Mouse (Mus musculus) liver, embryonic 13.5 days (tissue): ENCODE measurements around the gene Mroh2b. TPM values are rescaled to one million over a fixed set of nuclear protein-coding genes. Genes with fewer than 3 reads are reported as not detected.

ENCODE experiments used
- ATAC-seq: fragments of 200-750 bp; cut with Nextera tagmentation; 2 replicates; pipeline ENCODE4 v1.8.0; 2017; ENCODE audit warnings: low read depth, mild to moderate bottlenecking, moderate number of reproducible peaks, moderate library complexity
- DNase-seq: peaks from one replicate; pipeline ENCODE4 v3.0.0; 2022
- H3K27ac ChIP-seq: fragments of 300-500 bp; sonication (generic); 2 replicates; pipeline ENCODE4 v1.5.1; 2015; ENCODE audit warnings: moderate library complexity, mild to moderate bottlenecking, inconsistent platforms
- H3K27me3 ChIP-seq: fragments of 300-500 bp; sonication (generic); 2 replicates; pipeline ENCODE4 v1.6.1; 2015; ENCODE audit warnings: mild to moderate bottlenecking, inconsistent platforms
- H3K36me3 ChIP-seq: fragments of 300-500 bp; sonication (generic); 2 replicates; pipeline ENCODE4 v1.6.1; 2015; ENCODE audit warnings: mild to moderate bottlenecking, inconsistent platforms
- H3K4me1 ChIP-seq: fragments of 300-500 bp; sonication (generic); replicated peaks from 2 replicates; pipeline ENCODE4 v1.6.1; 2015; ENCODE audit warnings: inconsistent platforms
- H3K4me2 ChIP-seq: fragments of 300-500 bp; sonication (generic); 2 replicates; pipeline ENCODE4 v1.6.1; 2015; ENCODE audit warnings: inconsistent platforms, mild to moderate bottlenecking, moderate library complexity
- H3K4me3 ChIP-seq: fragments of 300-500 bp; sonication (generic); replicated peaks from 2 replicates; pipeline ENCODE4 v1.5.1; 2015; ENCODE audit warnings: mild to moderate bottlenecking, inconsistent platforms
- H3K9ac ChIP-seq: fragments of 300-500 bp; sonication (generic); 2 replicates; pipeline ENCODE4 v1.6.1; 2015; ENCODE audit warnings: mild to moderate bottlenecking, inconsistent platforms
- H3K9me3 ChIP-seq: fragments of 300-500 bp; sonication (generic); replicated peaks from 2 replicates; pipeline ENCODE4 v1.6.1; 2016; ENCODE audit warnings: inconsistent platforms
- WGBS: fragments of 180-500 bp; shearing (Covaris S2); methylation state at CpG from one replicate; pipeline ENCODE4 v1.1.7; 2015; ENCODE audit not compliant: insufficient replicate concordance; 5-methylcytosine and 5-hydroxymethylcytosine counted together
- polyA plus RNA-seq: library from polyadenylated mRNA; unstranded; fragments of >200 nt; fragmentation: Nextera tagmentation; extraction: Ambion mirVana; gene quantifications from 2 replicates; pipeline ENCODE4 v1.2.1, GENCODE M21; 2015

Mroh2b gene
- not detected in 2 replicates for polyA plus RNA-seq

DNA sequence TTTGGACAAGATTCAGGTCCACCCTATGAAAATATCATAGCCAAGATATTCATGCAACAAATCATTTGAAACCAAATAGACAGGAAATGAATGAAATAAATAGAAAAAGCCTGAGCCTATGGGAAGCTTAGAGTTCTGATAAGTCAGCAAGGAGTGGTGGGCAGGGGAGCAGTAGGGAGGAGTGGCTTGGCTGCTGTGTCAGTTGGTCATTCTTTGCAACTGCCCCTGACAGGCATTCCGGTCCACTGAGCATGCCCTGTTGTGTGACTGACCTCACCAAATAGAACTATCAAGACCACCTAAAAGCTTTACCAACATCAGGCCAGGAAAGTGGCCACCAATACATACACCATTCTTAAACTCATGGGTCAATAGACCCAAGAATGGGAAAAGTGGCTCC is at the start of gene Mroh2b:
Gene Mroh2b, plus strand, starts transcription at position 301 of the 400 bp plus-strand sequence.
- Histone ChIP-seq H3K4me3 (no peak within 1 kb of the TSS), H3K27me3 (no peaks in the 10 kb centered on the region), H3K36me3 (no peaks in the 10 kb centered on the region), H3K4me2 (no peak within 1 kb of the TSS), H3K9ac (no peak within 1 kb of the TSS), H3K27ac (no peak within 1 kb of the TSS), H3K4me1 (no peaks in the 10 kb centered on the region), H3K9me3 (no peaks in the 10 kb centered on the region)
- WGBS, result 76% methylated on average over 1 of the region's 1 CpGs
- ATAC-seq (no peak), DNase-seq (no peak)

GRCm38 (mm10) chr15:4850015-4850414 is 48.5 kb upstream of the Mroh2b start:
- Histone ChIP-seq H3K4me1 (no peaks in the 10 kb centered on the region), H3K9me3 (no peaks in the 10 kb centered on the region), H3K9ac (no peak overlapping the region), H3K4me3 (no peak overlapping the region), H3K27me3 (no peaks in the 10 kb centered on the region), H3K36me3 (no peaks in the 10 kb centered on the region), H3K27ac (no peak overlapping the region), H3K4me2 (no peak overlapping the region)
- ATAC-seq, result no peak
- DNase-seq, result no peak
- WGBS, result 52% methylated on average over 1 of the region's 1 CpGs

DNA sequence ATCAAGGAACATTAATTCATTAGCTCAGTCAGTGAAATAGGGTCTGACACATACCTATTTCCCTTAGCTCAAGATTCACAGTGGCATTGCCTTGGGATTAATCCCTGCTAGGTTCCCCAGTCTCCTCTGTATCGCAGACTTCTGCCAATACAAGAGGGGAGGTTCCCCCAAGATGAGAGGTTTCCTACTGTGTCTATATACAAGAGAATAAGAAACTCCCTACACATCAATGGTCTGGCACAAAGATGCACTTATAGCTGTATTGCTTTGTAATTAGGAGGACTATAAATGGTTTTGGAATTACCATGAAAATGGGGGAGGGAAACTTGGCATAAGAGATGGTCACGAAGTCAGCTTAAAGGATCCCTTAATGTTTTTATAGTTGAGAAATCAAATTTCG is 3.6 kb upstream of the Mroh2b start:
- Histone ChIP-seq H3K9me3 (no peaks in the 10 kb centered on the region), H3K27ac (no peak overlapping the region), H3K36me3 (no peaks in the 10 kb centered on the region), H3K4me1 (no peaks in the 10 kb centered on the region), H3K4me3 (no peak overlapping the region), H3K9ac (no peak overlapping the region), H3K4me2 (no peak overlapping the region), H3K27me3 (no peaks in the 10 kb centered on the region)
- WGBS, result 51% methylated on average over 3 of the region's 3 CpGs
- no peak for DNase-seq
- ATAC-seq, result no peak

- Histone ChIP-seq H3K9ac (no peak overlapping the region), H3K9me3 (no peaks in the 10 kb centered on the region), H3K4me2 (no peak overlapping the region), H3K36me3 (no peaks in the 10 kb centered on the region), H3K4me1 (no peaks in the 10 kb centered on the region), H3K4me3 (no peak overlapping the region), H3K27me3 (no peaks in the 10 kb centered on the region), H3K27ac (no peak overlapping the region)
- 70% methylated on average over 8 of the region's 8 CpGs for WGBS
- no peak for DNase-seq
- ATAC-seq, result no peak
These were observed 36.2 kb downstream of the Mroh2b start for GRCm38 (mm10) chr15:4934731-4935130.

DNA sequence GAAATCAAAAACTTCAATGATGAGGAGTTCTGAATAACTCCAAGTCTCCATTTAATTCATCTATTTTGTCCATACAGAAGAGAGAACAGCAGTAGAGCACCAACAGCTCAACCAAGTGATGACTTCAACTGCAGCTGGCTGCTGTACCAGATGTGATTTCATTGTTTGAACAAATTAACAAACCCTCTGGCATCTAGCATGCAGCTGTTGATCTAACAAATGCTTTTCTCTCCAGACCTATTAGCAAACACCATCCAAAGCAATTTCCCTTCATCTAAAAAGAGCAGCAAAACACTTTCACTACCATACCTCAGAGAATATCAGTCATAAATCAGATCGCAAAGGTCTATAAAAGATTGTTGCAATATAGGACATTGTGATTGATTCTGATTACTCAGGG is 74.8 kb downstream of the Mroh2b start:
- Histone ChIP-seq H3K27me3 (no peaks in the 10 kb centered on the region), H3K36me3 (no peaks in the 10 kb centered on the region), H3K4me1 (no peaks in the 10 kb centered on the region), H3K9me3 (no peaks in the 10 kb centered on the region), H3K9ac (no peak overlapping the region), H3K4me2 (no peak overlapping the region), H3K27ac (no peak overlapping the region), H3K4me3 (no peak overlapping the region)
- DNase-seq (no peak), ATAC-seq (no peak)
- WGBS, result 83% methylated on average over 1 of the region's 1 CpGs

GRCm38 (mm10) chr15:5002903-5003302 is 104.4 kb downstream of the Mroh2b start:
- no peak for DNase-seq
- 40% methylated on average over 2 of the region's 2 CpGs for WGBS
- Histone ChIP-seq H3K4me1 (no peaks in the 10 kb centered on the region), H3K4me3 (no peak overlapping the region), H3K4me2 (no peak overlapping the region), H3K9me3 (no peaks in the 10 kb centered on the region), H3K27me3 (no peaks in the 10 kb centered on the region), H3K27ac (no peak overlapping the region), H3K9ac (no peak overlapping the region), H3K36me3 (no peaks in the 10 kb centered on the region)
- ATAC-seq, result no peak

DNA sequence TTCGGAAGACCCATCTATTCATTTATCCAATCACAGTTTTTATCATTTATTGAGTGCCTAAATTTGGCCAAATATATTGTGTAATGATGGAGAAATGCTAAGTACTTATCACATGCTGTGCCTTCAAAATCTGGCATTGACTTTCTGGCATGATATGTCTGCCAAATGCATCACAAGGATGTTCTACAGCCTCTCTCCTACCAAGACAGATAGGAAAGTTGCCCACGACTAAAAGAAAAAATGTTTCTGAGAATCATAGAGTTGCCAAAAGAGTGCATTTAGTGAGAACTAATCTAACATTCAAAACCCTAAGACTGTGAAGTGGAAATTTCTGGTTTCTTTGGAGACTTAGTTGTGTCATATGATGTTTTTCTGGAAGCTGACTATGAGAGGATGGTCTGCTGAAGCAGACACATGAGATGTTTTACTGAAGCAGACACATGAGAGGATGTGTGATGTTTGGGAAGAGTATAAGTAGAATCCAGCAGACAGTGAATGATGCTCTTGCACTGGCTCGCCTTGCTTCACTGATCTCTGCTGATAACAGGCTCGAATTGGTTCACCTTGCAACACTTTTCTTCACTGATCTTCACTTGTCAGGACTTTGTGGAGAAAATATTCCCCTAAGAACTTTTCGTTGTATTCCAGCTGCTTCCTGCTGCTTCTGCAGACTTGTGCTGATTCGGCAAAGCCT is 105.1 kb downstream of the Mroh2b start:
- no peak overlapping the region for H3K4me2 ChIP-seq
- ATAC-seq, result no peak
- WGBS, result 47% methylated on average over 6 of the region's 6 CpGs

GRCm38 (mm10) chr15:5009644-5010107 is 111.1 kb downstream of the Mroh2b start:
- H3K4me1 ChIP-seq, result no peaks in the 10 kb centered on the region

More for the DNA sequence above, 105.1 kb downstream of the Mroh2b start:
- H3K9ac ChIP-seq, result no peak overlapping the region
- no peaks in the 10 kb centered on the region for H3K36me3 ChIP-seq
- no peak overlapping the region for H3K4me3 ChIP-seq
- no peaks in the 10 kb centered on the region for H3K27me3 ChIP-seq
- DNase-seq, result no peak
- no peaks in the 10 kb centered on the region for H3K9me3 ChIP-seq
- H3K27ac ChIP-seq, result no peak overlapping the region
- H3K4me1 ChIP-seq, result no peaks in the 10 kb centered on the region

More at GRCm38 (mm10) chr15:5009644-5010107, 111.1 kb downstream of the Mroh2b start:
- Histone ChIP-seq H3K27me3 (no peaks in the 10 kb centered on the region), H3K4me2 (no peak overlapping the region), H3K27ac (no peak overlapping the region), H3K9me3 (no peaks in the 10 kb centered on the region), H3K36me3 (no peaks in the 10 kb centered on the region), H3K9ac (no peak overlapping the region), H3K4me3 (no peak overlapping the region)
- 64% methylated on average over 11 of the region's 11 CpGs for WGBS
- no peak for DNase-seq
- no peak for ATAC-seq

Other genes with a start within 250 kb of the Mroh2b start
- 0.24 and 0.54 TPM in 2 replicates for gene C6, start 171.6 kb upstream of the Mroh2b start, polyA plus RNA-seq
- not detected in 2 replicates for gene C7, start 165.0 kb downstream of the Mroh2b start, polyA plus RNA-seq
- 0.41 and 0.98 TPM in 2 replicates for gene Card6, start 209.8 kb downstream of the Mroh2b start, polyA plus RNA-seq
- gene Rpl37, start 217.9 kb downstream of the Mroh2b start, polyA plus RNA-seq, result 482 and 499 TPM in 2 replicates
- gene Prkaa1, start 245.1 kb downstream of the Mroh2b start, polyA plus RNA-seq, result 13.9 and 20.1 TPM in 2 replicates